Mouse (Mus musculus) ES-Bruce4 (cell line): Measurements from ENCODE around the gene Tmem178.

Experiments used
- CTCF ChIP-seq: IDR thresholded peaks from one replicate; pipeline ENCODE4 v1.8.1; 2011; ENCODE audit warnings: low read depth, low read length
- EP300 ChIP-seq: IDR thresholded peaks from 2 replicates; pipeline ENCODE4 v1.6.1; 2011; ENCODE audit warnings: low read depth, low read length; ENCODE audit not compliant: insufficient read depth
- POLR2A ChIP-seq: IDR thresholded peaks from one replicate; pipeline ENCODE4 v1.8.1; 2011; ENCODE audit warnings: low read length; ENCODE audit not compliant: insufficient read depth

GRCm38 (mm10) chr17:81027331-81027730, 82.9 kb downstream of the Tmem178 start:
- no peak for TF ChIP-seq EP300
- no peak for TF ChIP-seq CTCF
- TF ChIP-seq POLR2A, result no peak
